Mouse (Mus musculus) neural tube, embryonic 11.5 days (tissue): ENCODE data around the gene Gm20388. TPM values are rescaled to one million over a fixed set of nuclear protein-coding genes. Genes with fewer than 3 reads are reported as not detected.

ENCODE experiments used
- ATAC-seq: fragments of 200-750 bp; cut with Nextera tagmentation; 2 replicates; pipeline ENCODE4 v1.8.0; 2017; ENCODE audit warnings: moderate number of reproducible peaks, mild to moderate bottlenecking, moderate TSS enrichment, moderate library complexity; ENCODE audit not compliant: insufficient read depth, low FRiP score, low TSS enrichment
- DNase-seq: peaks from one replicate; pipeline ENCODE4 v3.0.0-alpha.2; 2015; ENCODE audit warnings: low spot score
- H3K27ac ChIP-seq: fragments of 300-500 bp; sonication (generic); 2 replicates; pipeline ENCODE4 v1.5.1; 2014; ENCODE audit warnings: low read depth, mild to moderate bottlenecking, low read length
- H3K27me3 ChIP-seq: fragments of 300-500 bp; sonication (generic); 2 replicates; pipeline ENCODE4 v1.6.1; 2014; ENCODE audit warnings: mild to moderate bottlenecking, low read length, mixed read lengths; ENCODE audit not compliant: control insufficient read depth, insufficient read depth
- H3K36me3 ChIP-seq: fragments of 300-500 bp; sonication (generic); 2 replicates; pipeline ENCODE4 v1.6.1; 2014; ENCODE audit warnings: mild to moderate bottlenecking, low read length, moderate library complexity, mixed read lengths; ENCODE audit not compliant: control insufficient read depth, insufficient read depth
- H3K4me1 ChIP-seq: fragments of 300-500 bp; sonication (generic); 2 replicates; pipeline ENCODE4 v1.6.1; 2014; ENCODE audit warnings: low read length, mixed read lengths; ENCODE audit not compliant: control insufficient read depth, insufficient read depth
- H3K4me2 ChIP-seq: fragments of 300-500 bp; sonication (generic); 2 replicates; pipeline ENCODE4 v1.6.1; 2014; ENCODE audit warnings: low read depth, mild to moderate bottlenecking, moderate library complexity
- H3K4me3 ChIP-seq: fragments of 300-500 bp; sonication (generic); 2 replicates; pipeline ENCODE4 v1.5.1; 2014; ENCODE audit warnings: low read depth, low read length
- H3K9ac ChIP-seq: fragments of 300-500 bp; sonication (generic); 2 replicates; pipeline ENCODE4 v1.6.1; 2014; ENCODE audit warnings: mild to moderate bottlenecking, low read length
- H3K9me3 ChIP-seq: fragments of 300-500 bp; sonication (generic); 2 replicates; pipeline ENCODE4 v1.6.1; 2016; ENCODE audit warnings: low read length; ENCODE audit not compliant: control insufficient read depth
- WGBS: fragments of 180-500 bp; shearing (Covaris S2); extraction: QIAGEN DNeasy Blood & Tissue Kit; methylation state at CpG from one replicate; pipeline ENCODE4 v1.1.7; 2014; 5-methylcytosine and 5-hydroxymethylcytosine counted together
- polyA plus RNA-seq: library from polyadenylated mRNA; unstranded; fragments of >200 nt; fragmentation: Nextera tagmentation; extraction: Ambion mirVana; gene quantifications from 2 replicates; pipeline ENCODE4 v1.2.1, GENCODE M21; 2014

The Gm20388 gene
- polyA plus RNA-seq, 1 experiment from 2014 or later, result not detected

DNA sequence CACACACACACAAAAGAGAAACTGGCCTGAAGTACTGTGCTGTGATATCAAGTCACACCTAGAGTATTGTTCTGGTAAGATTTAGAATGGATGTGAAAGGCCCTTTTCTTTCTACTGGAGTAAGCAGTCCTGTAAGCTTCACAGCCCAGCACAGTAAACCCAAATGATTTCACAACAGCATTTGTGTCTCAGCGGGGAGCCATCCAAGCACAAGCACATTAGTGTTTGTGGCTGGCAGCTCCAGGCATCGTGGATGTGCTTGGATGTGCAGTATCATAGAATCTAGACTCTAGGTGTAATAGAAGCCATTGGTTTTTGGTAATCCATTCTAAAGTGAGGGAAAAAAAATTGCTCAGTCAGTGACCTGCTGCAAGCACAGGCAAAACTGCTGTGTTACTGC is 28.7 kb downstream of the Gm20388 start:
- no peak for ATAC-seq
- peaks cover 16% of the 10 kb centered on the region for H3K36me3 ChIP-seq

DNA sequence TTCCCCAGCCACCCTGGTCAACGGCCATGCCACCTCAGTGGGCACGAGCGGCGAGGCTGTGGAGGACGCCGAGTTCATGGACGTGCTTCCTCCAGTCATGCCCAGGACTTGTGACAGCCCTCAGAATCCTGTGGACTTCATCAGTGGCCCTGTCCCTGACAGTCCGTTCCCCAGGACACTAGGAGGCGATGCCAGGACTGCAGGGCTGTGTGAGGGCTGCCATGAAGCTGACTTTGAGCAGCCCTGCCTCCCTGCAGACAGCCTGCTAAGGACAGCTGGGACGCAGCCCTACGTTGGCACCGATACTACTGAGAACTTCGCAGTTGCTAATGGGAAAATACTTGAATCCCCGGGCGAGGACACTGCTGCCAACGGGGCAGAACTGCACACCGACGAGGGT is 30.8 kb downstream of the Gm20388 start:
- ATAC-seq (no peak), DNase-seq (no peak)
- no peak overlapping the region for H3K4me2 ChIP-seq
- H3K4me3 ChIP-seq, result no peak overlapping the region
- no peaks in the 10 kb centered on the region for H3K4me1 ChIP-seq
- no peak overlapping the region for H3K27ac ChIP-seq
- H3K9ac ChIP-seq, result no peak overlapping the region
- no peaks in the 10 kb centered on the region for H3K9me3 ChIP-seq
- H3K27me3 ChIP-seq, result no peaks in the 10 kb centered on the region
- H3K36me3 ChIP-seq, result peaks cover 16% of the 10 kb centered on the region
- WGBS, result 96% methylated on average over 18 of the region's 18 CpGs

More for the DNA sequence above, 28.7 kb downstream of the Gm20388 start:
- DNase-seq, result no peak
- Histone ChIP-seq H3K9me3 (no peaks in the 10 kb centered on the region), H3K27ac (no peak overlapping the region), H3K9ac (no peak overlapping the region), H3K4me2 (no peak overlapping the region), H3K4me3 (no peak overlapping the region), H3K27me3 (no peaks in the 10 kb centered on the region), H3K4me1 (no peaks in the 10 kb centered on the region)
- 83% methylated on average over 2 of the region's 2 CpGs for WGBS

DNA sequence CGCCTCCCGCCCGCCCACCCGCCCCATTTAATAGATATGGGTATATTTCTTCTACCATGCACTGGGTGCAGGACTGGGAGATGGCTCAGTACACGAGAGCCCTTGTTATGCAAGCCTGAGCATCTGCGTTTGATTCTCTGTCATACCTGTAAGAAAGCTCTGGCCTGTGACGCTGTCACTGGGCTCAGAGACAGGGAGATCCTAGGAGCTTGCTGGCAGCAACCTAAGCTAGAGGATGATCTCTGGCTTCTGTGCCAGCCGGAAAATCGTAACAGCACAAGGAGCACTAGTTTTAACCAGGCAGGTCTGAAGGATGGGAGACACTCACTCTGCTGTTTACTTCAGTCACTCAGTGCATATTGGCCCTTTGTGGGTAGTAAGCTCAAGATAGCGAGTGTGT is 33.0 kb downstream of the Gm20388 start:
- Histone ChIP-seq H3K27me3 (no peaks in the 10 kb centered on the region), H3K9ac (no peak overlapping the region), H3K4me2 (no peak overlapping the region), H3K4me3 (no peak overlapping the region), H3K9me3 (no peaks in the 10 kb centered on the region), H3K27ac (no peak overlapping the region), H3K4me1 (no peaks in the 10 kb centered on the region), H3K36me3 (peaks cover 12% of the 10 kb centered on the region)
- no peak for ATAC-seq
- no peak for DNase-seq
- 83% methylated on average over 10 of the region's 10 CpGs for WGBS

DNA sequence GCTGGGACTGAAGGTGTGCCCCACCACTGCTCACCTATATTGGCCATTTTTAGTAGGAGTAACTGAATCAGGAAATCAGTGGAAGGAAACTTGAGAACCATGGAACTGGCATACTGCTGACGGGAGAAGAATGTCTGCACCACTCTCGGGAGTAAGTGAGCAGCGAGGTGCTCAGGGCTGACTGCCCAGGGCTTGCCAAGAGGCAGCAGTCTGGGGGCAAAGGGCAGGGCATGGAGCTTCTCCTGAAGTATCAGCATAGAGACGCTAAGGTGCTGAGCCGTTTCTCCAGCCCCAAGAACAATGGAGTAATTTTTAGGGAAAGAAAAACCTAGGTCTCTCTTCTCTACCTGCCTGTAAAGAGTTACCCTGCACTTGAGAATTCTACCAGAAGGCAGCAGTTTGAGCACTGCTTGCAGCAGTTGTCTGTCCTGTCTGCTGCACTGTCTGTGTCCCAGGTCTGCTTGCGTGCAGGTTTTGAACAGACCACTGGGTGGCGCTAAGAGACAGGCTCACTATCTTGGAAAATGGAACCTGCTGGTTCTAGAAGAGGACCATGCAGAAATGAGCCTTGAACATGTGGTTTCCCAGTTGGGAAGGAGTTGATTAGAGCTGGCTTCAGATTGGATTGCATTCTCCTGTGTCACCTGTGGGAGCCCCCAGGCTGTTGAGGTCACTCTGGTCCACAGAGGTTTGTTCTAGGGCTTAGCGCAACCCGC is 33.6 kb downstream of the Gm20388 start:
- Histone ChIP-seq H3K27me3 (no peaks in the 10 kb centered on the region), H3K27ac (no peak overlapping the region), H3K4me3 (no peak overlapping the region), H3K9me3 (no peaks in the 10 kb centered on the region), H3K9ac (no peak overlapping the region), H3K4me1 (no peaks in the 10 kb centered on the region), H3K4me2 (no peak overlapping the region), H3K36me3 (peaks cover 12% of the 10 kb centered on the region)
- peak; percentile 80 for DNase-seq
- 72% methylated on average over 9 of the region's 9 CpGs for WGBS
- ATAC-seq, result 0 out of 2 replicates have a peak, but pooled peaks have one; percentile 31

DNA sequence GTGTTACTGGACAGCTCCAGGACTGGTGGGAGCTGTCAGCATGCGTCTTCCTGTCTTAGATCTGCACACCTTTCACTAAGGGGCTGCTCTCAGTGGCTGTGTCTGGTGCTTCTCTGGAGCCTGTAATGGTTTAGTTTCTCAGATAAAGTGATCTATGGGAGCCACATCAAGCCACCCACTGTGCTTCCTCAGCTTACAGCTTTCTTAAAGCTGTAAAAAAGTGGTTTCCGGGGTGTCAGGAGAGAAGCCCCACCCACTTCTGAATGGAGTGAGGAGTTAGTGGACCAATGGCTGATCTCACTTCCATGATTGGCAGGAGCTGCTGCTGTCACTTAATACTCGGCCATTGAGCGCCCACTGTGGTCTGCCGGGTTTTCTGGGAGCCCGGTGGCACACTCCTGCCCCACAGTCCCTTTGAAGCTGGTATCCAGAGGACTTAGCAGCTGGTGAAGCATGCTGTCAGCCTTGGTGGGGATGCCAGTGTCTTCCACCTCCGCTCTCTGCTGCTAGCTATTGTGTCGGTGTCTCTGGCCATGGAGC is 35.8 kb downstream of the Gm20388 start:
- ATAC-seq, result no peak
- Histone ChIP-seq H3K36me3 (peaks cover 17% of the 10 kb centered on the region), H3K27me3 (no peaks in the 10 kb centered on the region), H3K9ac (no peak overlapping the region), H3K4me3 (no peak overlapping the region), H3K4me2 (no peak overlapping the region), H3K4me1 (no peaks in the 10 kb centered on the region), H3K27ac (no peak overlapping the region), H3K9me3 (no peaks in the 10 kb centered on the region)
- 80% methylated on average over 8 of the region's 8 CpGs for WGBS
- no peak for DNase-seq

DNA sequence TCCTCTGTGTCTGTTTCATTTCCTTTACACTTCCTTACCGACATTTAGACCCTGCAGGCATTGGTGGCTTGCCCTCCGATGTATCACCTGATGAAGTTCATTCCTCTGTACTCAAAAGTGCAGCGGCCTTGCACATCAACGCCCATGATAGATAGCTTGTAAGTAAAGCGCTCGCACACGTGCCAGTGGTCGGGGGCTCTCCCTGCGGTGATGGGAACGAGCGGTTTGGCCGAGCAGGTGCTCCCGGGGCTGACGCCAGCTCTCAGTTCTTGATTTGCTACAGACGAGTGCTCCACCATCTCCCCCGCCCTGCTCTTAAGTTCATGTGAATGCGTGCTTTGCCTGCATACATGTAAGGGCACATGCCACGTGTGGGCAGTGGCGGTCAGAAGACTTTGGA is 37.0 kb downstream of the Gm20388 start:
- H3K36me3 ChIP-seq, result peaks cover 16% of the 10 kb centered on the region
- H3K4me3 ChIP-seq, result no peak overlapping the region
- ATAC-seq (no peak), DNase-seq (no peak)
- no peak overlapping the region for H3K4me2 ChIP-seq
- H3K9ac ChIP-seq, result no peak overlapping the region
- H3K27ac ChIP-seq, result no peak overlapping the region
- WGBS, result 91% methylated on average over 19 of the region's 19 CpGs
- no peaks in the 10 kb centered on the region for H3K4me1 ChIP-seq
- H3K9me3 ChIP-seq, result no peaks in the 10 kb centered on the region
- no peaks in the 10 kb centered on the region for H3K27me3 ChIP-seq

DNA sequence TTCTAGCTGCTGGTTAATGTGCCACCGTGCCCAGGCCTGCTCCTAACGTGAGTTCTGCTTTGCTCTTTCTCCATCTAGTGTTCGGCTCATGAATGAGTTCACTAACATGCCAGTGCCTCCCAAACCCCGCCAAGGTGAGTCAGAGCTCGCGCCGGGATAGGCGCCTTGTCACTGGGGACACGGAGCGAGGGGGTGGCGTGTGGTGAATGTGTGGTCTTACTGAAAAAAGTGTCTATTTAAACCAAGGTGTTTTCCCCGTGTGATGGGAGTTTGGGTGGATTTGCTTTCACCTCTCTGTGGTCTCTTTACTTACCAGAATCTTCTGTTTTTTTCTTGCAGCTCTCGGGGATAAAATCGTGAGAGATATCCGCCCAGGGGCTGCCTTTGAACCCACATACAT is 37.7 kb downstream of the Gm20388 start:
- Histone ChIP-seq H3K27ac (no peak overlapping the region), H3K27me3 (no peaks in the 10 kb centered on the region), H3K4me2 (no peak overlapping the region), H3K4me1 (no peaks in the 10 kb centered on the region), H3K9me3 (no peaks in the 10 kb centered on the region), H3K9ac (no peak overlapping the region), H3K4me3 (no peak overlapping the region), H3K36me3 (peaks cover 21% of the 10 kb centered on the region)
- ATAC-seq (no peak), DNase-seq (no peak)
- WGBS, result 89% methylated on average over 15 of the region's 15 CpGs

DNA sequence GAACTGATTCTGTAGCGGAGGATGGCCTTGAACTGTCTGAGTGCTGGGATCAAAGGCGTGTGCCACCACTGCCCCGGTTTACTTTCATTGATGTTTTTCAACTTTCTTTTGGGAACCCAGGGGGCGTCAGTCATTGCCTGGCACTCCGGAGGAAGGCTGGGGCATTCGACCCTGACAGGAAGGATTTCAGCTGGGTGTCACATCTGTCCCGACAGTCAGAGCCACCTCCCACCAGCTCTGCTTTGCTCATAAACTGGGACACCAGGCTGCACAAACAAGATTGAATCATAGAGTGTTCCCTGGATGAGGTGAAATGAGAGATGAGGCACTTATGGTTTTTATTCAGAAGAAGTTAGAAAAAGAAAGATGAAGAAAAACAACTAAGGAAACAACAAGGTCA is 41.6 kb downstream of the Gm20388 start:
- H3K4me2 ChIP-seq, result no peak overlapping the region
- no peaks in the 10 kb centered on the region for H3K27me3 ChIP-seq
- H3K27ac ChIP-seq, result no peak overlapping the region
- H3K9me3 ChIP-seq, result no peaks in the 10 kb centered on the region
- no peak overlapping the region for H3K4me3 ChIP-seq
- H3K4me1 ChIP-seq, result no peaks in the 10 kb centered on the region
- WGBS, result 52% methylated on average over 7 of the region's 7 CpGs
- DNase-seq (no peak), ATAC-seq (no peak)
- H3K9ac ChIP-seq, result no peak overlapping the region
- peaks cover 38% of the 10 kb centered on the region for H3K36me3 ChIP-seq

DNA sequence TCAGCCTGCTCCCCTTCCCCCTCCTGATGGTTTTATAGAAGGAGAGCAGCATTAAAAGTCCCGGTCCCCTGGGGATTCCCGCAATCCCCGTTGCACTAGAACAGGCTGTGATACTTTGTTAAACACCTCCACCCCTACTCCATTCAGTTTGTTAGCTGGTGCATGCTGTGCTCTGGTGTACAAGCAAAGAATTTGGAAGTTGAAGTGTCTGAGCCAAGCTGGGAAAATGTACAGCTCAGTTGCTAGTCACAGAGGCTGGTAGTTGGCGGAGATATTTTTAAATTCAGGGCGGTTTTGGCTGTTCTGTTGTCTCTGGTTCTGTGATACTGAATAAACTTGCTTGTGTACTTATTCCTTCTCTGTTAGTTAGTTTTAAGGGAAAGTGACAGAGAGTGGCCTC is 42.1 kb downstream of the Gm20388 start:
- no peak overlapping the region for H3K9ac ChIP-seq
- 50% methylated on average over 5 of the region's 5 CpGs for WGBS
- DNase-seq, result no peak
- no peak for ATAC-seq
- no peaks in the 10 kb centered on the region for H3K27me3 ChIP-seq
- no peak overlapping the region for H3K27ac ChIP-seq
- no peak overlapping the region for H3K4me2 ChIP-seq
- no peak overlapping the region for H3K4me3 ChIP-seq
- H3K36me3 ChIP-seq, result peaks cover 41% of the 10 kb centered on the region
- H3K4me1 ChIP-seq, result no peaks in the 10 kb centered on the region
- no peaks in the 10 kb centered on the region for H3K9me3 ChIP-seq
